Mouse (Mus musculus) spleen, adult 2 months (tissue): ENCODE measurements around the gene Col6a1.

Experiments used
- CTCF ChIP-seq: fragments of 200-500 bp; IDR thresholded peaks from 2 replicates; pipeline ENCODE4 v1.5.1; 2011; ENCODE audit warnings: mild to moderate bottlenecking, inconsistent platforms; ENCODE audit not compliant: insufficient read depth, insufficient read length, insufficient replicate concordance; ENCODE audit errors: extremely low read depth
- POLR2A ChIP-seq: fragments of 200-500 bp; IDR thresholded peaks from 2 replicates; pipeline ENCODE4 v1.6.1; 2011; ENCODE audit warnings: low read depth, low read length, inconsistent platforms

DNA sequence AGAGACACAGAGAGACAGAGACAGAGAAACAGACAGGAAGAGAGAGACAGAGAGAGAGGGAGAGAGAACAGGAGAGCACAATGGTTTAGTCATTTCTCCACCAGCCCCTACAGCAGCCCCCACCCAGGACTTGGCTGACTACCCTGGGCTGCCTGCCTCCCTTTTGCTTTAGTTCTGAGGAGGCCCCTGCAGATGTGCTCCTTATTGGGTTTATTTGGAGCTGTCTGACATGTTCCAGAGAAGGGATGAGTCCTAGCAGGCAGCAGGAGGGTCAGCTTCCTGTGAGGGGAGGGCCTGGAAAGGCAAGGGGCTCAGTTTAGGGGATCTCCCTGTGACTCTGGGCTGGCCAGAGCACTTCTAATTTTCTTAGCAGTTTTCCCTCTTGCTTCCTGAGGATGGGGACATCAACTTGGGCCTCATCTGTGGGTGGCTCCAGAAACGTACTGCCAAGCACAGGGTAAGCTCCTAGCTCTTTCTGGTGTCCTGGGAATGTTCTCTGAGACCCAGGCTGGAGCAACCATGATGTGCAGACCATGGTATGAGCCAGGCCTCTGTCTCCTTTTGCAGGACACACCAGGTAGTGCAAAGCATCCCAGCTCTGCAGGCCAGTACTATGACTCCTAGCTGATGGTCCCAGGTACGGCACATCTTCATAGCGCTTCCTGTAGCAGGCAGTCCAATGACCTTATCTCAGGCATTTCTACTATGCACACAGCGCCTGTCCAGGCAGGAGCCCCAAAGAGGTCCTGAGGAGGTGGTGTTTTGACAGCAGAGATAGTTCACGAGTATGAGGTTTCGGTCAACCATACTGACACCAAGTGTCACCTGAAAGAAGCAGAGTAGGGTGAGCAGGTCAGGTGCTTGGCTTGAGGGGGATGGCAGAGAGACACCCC lies 45.0 kb downstream of the Col6a1 start:
- no peak for TF ChIP-seq CTCF
- no peak for TF ChIP-seq POLR2A
